Comparison of ENCODE assay signal across 15 mouse cellular contexts in genomic region chr5:147013845-147014244, GRCm38 (mm10).
"Had no signal": no experiment of that assay in that cellular context is flagged by ENCODE, and none has a peak within 500 bp of the region (broad histone marks: within the 10 kb centered on the region; RNA-seq: fewer than 3 reads in every experiment).

No protein-coding gene starts in this region.

- H3K4me3 ChIP-seq: limb, embryonic 12.5 days; liver, embryonic 13.5 days; midbrain, embryonic 13.5 days; neural tube, embryonic 12.5 days had no signal

- DNase-seq: kidney, adult 9 months; kidney, postnatal 36 days; layer of hippocampus, adult 9-11 months; liver; liver, embryonic 13.5 days; liver, postnatal 0 days; lung, postnatal 36 days; retina, postnatal 1 day; right cerebral cortex, postnatal 14 days; thymus, postnatal 4 days had no signal

- H3K27ac ChIP-seq: kidney, postnatal 0 days; limb, embryonic 12.5 days; liver, embryonic 13.5 days; midbrain, embryonic 13.5 days; neural tube, embryonic 12.5 days; stomach, postnatal 0 days had no signal

- H3K4me1 ChIP-seq: limb, embryonic 12.5 days; midbrain, embryonic 13.5 days; neural tube, embryonic 12.5 days had no signal

- ATAC-seq: liver, postnatal 0 days; midbrain, embryonic 13.5 days had no signal

- H3K27me3 ChIP-seq: limb, embryonic 12.5 days; liver, embryonic 13.5 days; midbrain, embryonic 13.5 days; neural tube, embryonic 12.5 days had no signal

- H3K9me3 ChIP-seq: limb, embryonic 12.5 days; liver, embryonic 13.5 days; midbrain, embryonic 13.5 days; neural tube, embryonic 12.5 days had no signal

- H3K4me2 ChIP-seq: limb, embryonic 12.5 days; liver, embryonic 13.5 days; midbrain, embryonic 13.5 days; neural tube, embryonic 12.5 days had no signal

- H3K9ac ChIP-seq: limb, embryonic 12.5 days; liver, embryonic 13.5 days; liver, postnatal 0 days; midbrain, embryonic 13.5 days; neural tube, embryonic 12.5 days had no signal
